Mouse (Mus musculus): Measurements from ENCODE around the gene Vgf.

- TF ChIP-seq POLR2A (IDR thresholded peaks at IDR 0.05; ENCODE audit: low read depth, low read length) (no peak), CTCF (IDR thresholded peaks at IDR 0.05; ENCODE audit: extremely low read depth, insufficient read length, insufficient replicate concordance, low read depth, low read length) (no peak)
Measured at GRCm38 (mm10) chr5:137028561-137029272, 2.5 kb downstream of the Vgf start.

Data from small intestine, adult 2 months (tissue).